Mouse (Mus musculus) liver, embryonic 16.5 days (tissue): ENCODE results near the gene Padi3. TPM values are rescaled to one million over a fixed set of nuclear protein-coding genes. Genes with fewer than 3 reads are reported as not detected.

Experiments
- ATAC-seq: fragments of 200-750 bp; cut with Nextera tagmentation; 2 replicates; pipeline ENCODE4 v1.8.0; 2017; ENCODE audit warnings: low read depth, mild to moderate bottlenecking, moderate number of reproducible peaks, moderate library complexity
- H3K27ac ChIP-seq: fragments of 300-500 bp; sonication (generic); 2 replicates; pipeline ENCODE4 v1.5.1; 2014; ENCODE audit warnings: mild to moderate bottlenecking, low read length
- H3K27me3 ChIP-seq: fragments of 300-500 bp; sonication (generic); 2 replicates; pipeline ENCODE4 v1.6.1; 2014; ENCODE audit warnings: low read depth, low read length, mixed read lengths; ENCODE audit not compliant: control insufficient read depth, insufficient read depth
- H3K36me3 ChIP-seq: fragments of 300-500 bp; sonication (generic); 2 replicates; pipeline ENCODE4 v1.6.1; 2014; ENCODE audit warnings: mild to moderate bottlenecking; ENCODE audit not compliant: control insufficient read depth, insufficient read depth
- H3K4me1 ChIP-seq: fragments of 300-500 bp; sonication (generic); 2 replicates; pipeline ENCODE4 v1.6.1; 2014; ENCODE audit warnings: low read depth, low read length, mixed read lengths; ENCODE audit not compliant: control insufficient read depth
- H3K4me2 ChIP-seq: fragments of 300-500 bp; sonication (generic); 2 replicates; pipeline ENCODE4 v1.6.1; 2014; ENCODE audit warnings: low read depth, low read length, mixed read lengths
- H3K4me3 ChIP-seq: fragments of 300-500 bp; sonication (generic); 2 replicates; pipeline ENCODE4 v1.5.1; 2014; ENCODE audit warnings: low read depth, mild to moderate bottlenecking, low read length
- H3K9ac ChIP-seq: fragments of 300-500 bp; sonication (generic); 2 replicates; pipeline ENCODE4 v1.6.1; 2014; ENCODE audit warnings: low read depth, low read length
- H3K9me3 ChIP-seq: fragments of 300-500 bp; sonication (generic); replicated peaks from 2 replicates; pipeline ENCODE4 v1.6.1; 2016; ENCODE audit warnings: low read length; ENCODE audit not compliant: control insufficient read depth
- WGBS: fragments of 180-500 bp; shearing (Covaris S2); extraction: QIAGEN DNeasy Blood & Tissue Kit; methylation state at CpG from one replicate; pipeline ENCODE4 v1.1.7; 2014; ENCODE audit not compliant: insufficient replicate concordance; 5-methylcytosine and 5-hydroxymethylcytosine counted together
- polyA plus RNA-seq: library from polyadenylated mRNA; unstranded; fragments of >200 nt; fragmentation: Nextera tagmentation; extraction: Ambion mirVana; gene quantifications from 2 replicates; pipeline ENCODE4 v1.2.1, GENCODE M21; 2015

The Padi3 gene
- polyA plus RNA-seq, 1 experiment from 2014 or later, result 0.11 TPM

- Histone ChIP-seq H3K9me3 (no peaks in the 10 kb centered on the region), H3K27ac (no peak overlapping the region), H3K9ac (no peak overlapping the region), H3K36me3 (no peaks in the 10 kb centered on the region), H3K4me2 (no peak overlapping the region), H3K27me3 (peaks cover 4% of the 10 kb centered on the region; the same call in 1 of the 2 replicates), H3K4me1 (no peaks in the 10 kb centered on the region; the same call in 1 of the 2 replicates), H3K4me3 (no peak overlapping the region)
- no peak for ATAC-seq
- WGBS, result 39% methylated on average over 3 of the region's 3 CpGs
Measured at GRCm38 (mm10) chr4:140827237-140827636, 16.8 kb upstream of the Padi3 start.

- H3K27me3 ChIP-seq, result 0 out of 2 replicates have a peak, but pooled peaks cover 4% of the 10 kb centered on the region
- no peaks in the 10 kb centered on the region for H3K9me3 ChIP-seq
- H3K9ac ChIP-seq, result no peak overlapping the region
- no peak overlapping the region for H3K27ac ChIP-seq
- 57% methylated on average over 11 of the region's 11 CpGs for WGBS
- no peak overlapping the region for H3K4me3 ChIP-seq
- no peaks in the 10 kb centered on the region for H3K4me1 ChIP-seq
- ATAC-seq, result no peak
- H3K36me3 ChIP-seq, result no peaks in the 10 kb centered on the region
- H3K4me2 ChIP-seq, result no peak overlapping the region
Measured at GRCm38 (mm10) chr4:140825942-140826341, 15.5 kb upstream of the Padi3 start.

GRCm38 (mm10) chr4:140821988-140822387 lies 11.5 kb upstream of the Padi3 start:
- Histone ChIP-seq H3K27ac (no peak overlapping the region), H3K27me3 (no peaks in the 10 kb centered on the region), H3K9ac (no peak overlapping the region), H3K9me3 (no peaks in the 10 kb centered on the region), H3K4me1 (no peaks in the 10 kb centered on the region), H3K36me3 (no peaks in the 10 kb centered on the region), H3K4me2 (no peak overlapping the region), H3K4me3 (no peak overlapping the region)
- ATAC-seq, result peak; percentile 31; the same call in 1 of the 2 replicates
- WGBS, result 46% methylated on average over 5 of the region's 5 CpGs

- WGBS, result 84% methylated on average over 8 of the region's 8 CpGs
- no peaks in the 10 kb centered on the region for H3K36me3 ChIP-seq
- no peak for ATAC-seq
- peaks cover 38% of the 10 kb centered on the region for H3K4me1 ChIP-seq
- H3K27me3 ChIP-seq, result no peaks in the 10 kb centered on the region
- H3K9ac ChIP-seq, result no peak overlapping the region
- H3K4me3 ChIP-seq, result no peak overlapping the region
- no peaks in the 10 kb centered on the region for H3K9me3 ChIP-seq
- H3K4me2 ChIP-seq, result no peak overlapping the region
- H3K27ac ChIP-seq, result no peak overlapping the region
Measured at GRCm38 (mm10) chr4:140817413-140817812, 7.0 kb upstream of the Padi3 start.

- Histone ChIP-seq H3K27ac (no peak overlapping the region), H3K4me1 (peaks cover 46% of the 10 kb centered on the region), H3K9ac (no peak overlapping the region), H3K36me3 (no peaks in the 10 kb centered on the region), H3K27me3 (no peaks in the 10 kb centered on the region; the same call in 1 of the 2 replicates), H3K9me3 (no peaks in the 10 kb centered on the region), H3K4me2 (no peak overlapping the region), H3K4me3 (no peak overlapping the region)
- ATAC-seq, result peak; percentile 30; the same call in 1 of the 2 replicates
- 6% methylated on average over 10 of the region's 10 CpGs for WGBS
Measured at GRCm38 (mm10) chr4:140815996-140816917, 5.8 kb upstream of the Padi3 start.

GRCm38 (mm10) chr4:140815496-140815895 lies 5.0 kb upstream of the Padi3 start:
- WGBS, result 18% methylated on average over 5 of the region's 5 CpGs

GRCm38 (mm10) chr4:140814241-140815225 lies 4.1 kb upstream of the Padi3 start:
- peaks cover 46% of the 10 kb centered on the region for H3K4me1 ChIP-seq
- no peaks in the 10 kb centered on the region for H3K36me3 ChIP-seq
- H3K4me3 ChIP-seq, result peak overlapping the region; percentile 68
- 20% methylated on average over 36 of the region's 36 CpGs for WGBS
- H3K9me3 ChIP-seq, result no peaks in the 10 kb centered on the region
- no peaks in the 10 kb centered on the region; the same call in 1 of the 2 replicates for H3K27me3 ChIP-seq
- peak overlapping the region; percentile 72 for H3K9ac ChIP-seq
- ATAC-seq, result peak; percentile 59
- H3K27ac ChIP-seq, result no peak overlapping the region
- H3K4me2 ChIP-seq, result peak overlapping the region; percentile 85

More at GRCm38 (mm10) chr4:140815496-140815895, 5.0 kb upstream of the Padi3 start:
- no peaks in the 10 kb centered on the region for H3K9me3 ChIP-seq
- peaks cover 46% of the 10 kb centered on the region for H3K4me1 ChIP-seq
- H3K4me3 ChIP-seq, result no peak overlapping the region
- ATAC-seq, result no peak
- H3K9ac ChIP-seq, result no peak overlapping the region
- H3K4me2 ChIP-seq, result no peak overlapping the region
- no peaks in the 10 kb centered on the region; the same call in 1 of the 2 replicates for H3K27me3 ChIP-seq
- no peaks in the 10 kb centered on the region for H3K36me3 ChIP-seq
- H3K27ac ChIP-seq, result no peak overlapping the region

GRCm38 (mm10) chr4:140813358-140814185 lies 3.1 kb upstream of the Padi3 start:
- ATAC-seq, result no peak
- 38% methylated on average over 13 of the region's 13 CpGs for WGBS
- Histone ChIP-seq H3K36me3 (no peaks in the 10 kb centered on the region), H3K27ac (no peak overlapping the region), H3K27me3 (no peaks in the 10 kb centered on the region; the same call in 1 of the 2 replicates), H3K4me2 (peak overlapping the region; percentile 85), H3K9ac (peak overlapping the region; percentile 72; the same call in 1 of the 2 replicates), H3K4me3 (peak overlapping the region; percentile 68), H3K4me1 (peaks cover 49% of the 10 kb centered on the region), H3K9me3 (no peaks in the 10 kb centered on the region)
